In genomic region chr9:57269384-57269783, GRCm38 (mm10) we compare ENCODE assay signal across 33 mouse cellular contexts. TPM values are rescaled to one million over a fixed set of nuclear protein-coding genes. Genes with fewer than 3 reads are reported as not detected.
DNase-seq lines count a peak whose midpoint lies in the region; ATAC-seq and TF ChIP-seq lines count a peak whose summit lies in the region.
"Had no signal": no experiment of that assay in that cellular context is flagged by ENCODE, and none has a peak within 500 bp of the region (broad histone marks: within the 10 kb centered on the region; RNA-seq: fewer than 3 reads in every experiment).

No protein-coding gene starts in this region.

- no peaks in the 10 kb centered on the region for H3K36me3 ChIP-seq in forebrain, embryonic 10.5 days (replicated peaks)
- H3K36me3 ChIP-seq in forebrain, embryonic 16.5 days (ENCODE audit: control insufficient read depth, insufficient read depth): no peaks in the 10 kb centered on the region
- H3K36me3 ChIP-seq in hindbrain, postnatal 0 days (ENCODE audit: insufficient read depth, low read length): no peaks in the 10 kb centered on the region
- no peaks in the 10 kb centered on the region for H3K36me3 ChIP-seq in hindbrain, embryonic 10.5 days
- no peaks in the 10 kb centered on the region for H3K36me3 ChIP-seq in kidney, embryonic 16.5 days (ENCODE audit: insufficient read depth, low read length)
- H3K36me3 ChIP-seq: G1E; heart, embryonic 13.5 days; intestine, embryonic 15.5 days; liver, embryonic 13.5 days had no signal

- H3K27ac ChIP-seq in forebrain, embryonic 10.5 days: peak overlapping the region; percentile 68
- H3K27ac ChIP-seq in forebrain, embryonic 16.5 days (ENCODE audit: low read length): no peak overlapping the region
- no peak overlapping the region for H3K27ac ChIP-seq in hindbrain, postnatal 0 days
- H3K27ac ChIP-seq in hindbrain, embryonic 10.5 days: no peak overlapping the region
- no peak overlapping the region for H3K27ac ChIP-seq in kidney, embryonic 16.5 days (ENCODE audit: low read length)
- H3K27ac ChIP-seq: heart, adult 2 months; heart, embryonic 13.5 days; intestine, embryonic 15.5 days had no signal

- TF ChIP-seq CTCF in hindbrain, postnatal 0 days (IDR thresholded peaks at IDR 0.05; ENCODE audit: low read depth): no peak

- H3K4me2 ChIP-seq in forebrain, embryonic 16.5 days (ENCODE audit: low read length): no peak overlapping the region
- H3K4me2 ChIP-seq in hindbrain, postnatal 0 days (ENCODE audit: low read depth, low read length): no peak overlapping the region
- no peak overlapping the region for H3K4me2 ChIP-seq in kidney, embryonic 16.5 days (replicated peaks; ENCODE audit: low read depth, low read length)
- H3K4me2 ChIP-seq: heart, embryonic 13.5 days; intestine, embryonic 15.5 days; liver, embryonic 13.5 days had no signal

- WGBS in forebrain, embryonic 10.5 days: 39% methylated on average over 1 of the region's 1 CpGs
- 24% methylated on average over 1 of the region's 1 CpGs for WGBS in forebrain, embryonic 16.5 days
- 74% methylated on average over 1 of the region's 1 CpGs for WGBS in hindbrain, postnatal 0 days
- 23% methylated on average over 1 of the region's 1 CpGs for WGBS in hindbrain, embryonic 10.5 days
- whole genome bisulfite sequencing in kidney, embryonic 16.5 days: 50% methylated on average over 1 of the region's 1 CpGs

- DNase-seq in forebrain, embryonic 10.5 days (ENCODE audit: extremely low spot score, low spot score): no peak
- no peak for DNase-seq in hindbrain, postnatal 0 days (ENCODE audit: low spot score)
- no peak for DNase-seq in hindbrain, embryonic 10.5 days (ENCODE audit: low spot score)
- peak; percentile 34 for DNase-seq in testis, postnatal 10 days (ENCODE audit: low spot score)
- no peak for DNase-seq in testis, postnatal 14 days (ENCODE audit: low spot score)
- DNase-seq: adrenal gland, adult 8-10 months; cerebellum, adult 2 months; cerebellum, postnatal 14 days; heart, adult 2 months; heart, postnatal 10 days; kidney, adult 8-10 months; kidney, postnatal 10 days; layer of hippocampus, postnatal 36 days; left cerebral cortex, postnatal 4 days; liver, embryonic 13.5 days; lung, adult 2 months had no signal

- no peaks in the 10 kb centered on the region for H3K9me3 ChIP-seq in forebrain, embryonic 10.5 days
- H3K9me3 ChIP-seq in forebrain, embryonic 16.5 days (ENCODE audit: control insufficient read depth, low read length): no peaks in the 10 kb centered on the region
- no peaks in the 10 kb centered on the region for H3K9me3 ChIP-seq in hindbrain, postnatal 0 days (ENCODE audit: low read length)
- no peaks in the 10 kb centered on the region for H3K9me3 ChIP-seq in hindbrain, embryonic 10.5 days
- H3K9me3 ChIP-seq in kidney, embryonic 16.5 days (ENCODE audit: low read length): no peaks in the 10 kb centered on the region
- H3K9me3 ChIP-seq: G1E; heart, embryonic 13.5 days; intestine, embryonic 15.5 days; liver, embryonic 13.5 days had no signal

- ATAC-seq in forebrain, embryonic 16.5 days: no peak
- ATAC-seq in hindbrain, postnatal 0 days: peak; percentile 27; the same call in 1 of the 2 replicates
- no peak for ATAC-seq in kidney, embryonic 16.5 days (ENCODE audit: low FRiP score, low TSS enrichment)
- ATAC-seq: hindbrain, embryonic 16.5 days; intestine, embryonic 15.5 days had no signal

- peaks cover 91% of the 10 kb centered on the region for H3K4me1 ChIP-seq in forebrain, embryonic 10.5 days
- peaks cover 14% of the 10 kb centered on the region for H3K4me1 ChIP-seq in forebrain, embryonic 16.5 days (replicated peaks; ENCODE audit: control insufficient read depth, insufficient read depth, low read length)
- peaks cover 5% of the 10 kb centered on the region; the same call in 1 of the 2 replicates for H3K4me1 ChIP-seq in hindbrain, postnatal 0 days (ENCODE audit: insufficient read depth, low read length)
- peaks cover 85% of the 10 kb centered on the region for H3K4me1 ChIP-seq in hindbrain, embryonic 10.5 days (replicated peaks)
- peaks cover 29% of the 10 kb centered on the region for H3K4me1 ChIP-seq in kidney, embryonic 16.5 days (ENCODE audit: insufficient read depth, low read length)

- peaks cover 46% of the 10 kb centered on the region for H3K27me3 ChIP-seq in forebrain, embryonic 10.5 days (ENCODE audit: poor library complexity, severe bottlenecking)
- no peaks in the 10 kb centered on the region for H3K27me3 ChIP-seq in forebrain, embryonic 16.5 days (replicated peaks; ENCODE audit: control insufficient read depth, insufficient read depth, low read length)
- H3K27me3 ChIP-seq in hindbrain, postnatal 0 days (ENCODE audit: insufficient read depth, low read length): no peaks in the 10 kb centered on the region
- peaks cover 37% of the 10 kb centered on the region for H3K27me3 ChIP-seq in hindbrain, embryonic 10.5 days (ENCODE audit: insufficient read depth, poor library complexity, severe bottlenecking)
- no peaks in the 10 kb centered on the region for H3K27me3 ChIP-seq in kidney, embryonic 16.5 days (ENCODE audit: insufficient read depth, low read length)
- H3K27me3 ChIP-seq: intestine, embryonic 15.5 days had no signal

- H3K4me3 ChIP-seq in forebrain, embryonic 10.5 days: no peak overlapping the region
- no peak overlapping the region for H3K4me3 ChIP-seq in forebrain, embryonic 16.5 days (replicated peaks; ENCODE audit: low read length)
- no peak overlapping the region for H3K4me3 ChIP-seq in hindbrain, postnatal 0 days (ENCODE audit: low read length)
- H3K4me3 ChIP-seq in hindbrain, embryonic 10.5 days: no peak overlapping the region
- H3K4me3 ChIP-seq in kidney, embryonic 16.5 days (ENCODE audit: low read length): no peak overlapping the region
- H3K4me3 ChIP-seq: heart, adult 2 months; heart, embryonic 13.5 days; intestine, embryonic 15.5 days; liver, embryonic 13.5 days had no signal

- no peak overlapping the region for H3K9ac ChIP-seq in forebrain, embryonic 16.5 days (replicated peaks; ENCODE audit: low read depth, low read length)
- H3K9ac ChIP-seq in hindbrain, postnatal 0 days (replicated peaks; ENCODE audit: low read length): no peak overlapping the region
- no peak overlapping the region for H3K9ac ChIP-seq in kidney, embryonic 16.5 days (replicated peaks; ENCODE audit: low read length)
- H3K9ac ChIP-seq: heart, embryonic 13.5 days; intestine, embryonic 15.5 days; liver, embryonic 13.5 days had no signal

RNA-seq across cellular contexts. Expression of gene 1700017B05Rik, which starts 7.0 kb away (rescaled TPM):
- 14.8 and 15.6 TPM in 2 replicates for polyA plus RNA-seq in forebrain, embryonic 10.5 days (2016; fragmentation: Nextera tagmentation; extraction: Ambion mirVana)
- 4.7 and 5.6 TPM in 2 replicates for polyA plus RNA-seq in forebrain, embryonic 16.5 days (2015; fragmentation: Nextera tagmentation; extraction: Ambion mirVana)
- 10.6 and 14.7 TPM in 2 replicates for total RNA-seq in hindbrain, postnatal 0 days (2014; rRNA removed)
- 5.2 and 5.3 TPM in 2 replicates for polyA plus RNA-seq in hindbrain, postnatal 0 days (2015; fragmentation: Nextera tagmentation; extraction: Ambion mirVana)
- polyA plus RNA-seq in hindbrain, embryonic 10.5 days (2016; fragmentation: Nextera tagmentation; extraction: Ambion mirVana): 9.5 and 10.9 TPM in 2 replicates
- 23.0 and 26.3 TPM in 2 replicates for polyA plus RNA-seq in kidney, embryonic 16.5 days (2015; fragmentation: Nextera tagmentation; extraction: Ambion mirVana)

RNA-seq across cellular contexts. Expression of gene Trcg1, which starts 33.0 kb away (rescaled TPM):
- polyA plus RNA-seq in forebrain, embryonic 10.5 days (2016; fragmentation: Nextera tagmentation; extraction: Ambion mirVana): 0.05 TPM in 1 of 2 replicates, not detected in the other
- polyA plus RNA-seq in forebrain, embryonic 16.5 days (2015; fragmentation: Nextera tagmentation; extraction: Ambion mirVana): not detected in 2 replicates
- total RNA-seq in hindbrain, postnatal 0 days (2014; rRNA removed): not detected in 2 replicates
- not detected in 2 replicates for polyA plus RNA-seq in hindbrain, postnatal 0 days (2015; fragmentation: Nextera tagmentation; extraction: Ambion mirVana)
- not detected in 2 replicates for polyA plus RNA-seq in hindbrain, embryonic 10.5 days (2016; fragmentation: Nextera tagmentation; extraction: Ambion mirVana)
- polyA plus RNA-seq in kidney, embryonic 16.5 days (2015; fragmentation: Nextera tagmentation; extraction: Ambion mirVana): not detected in 2 replicates
- total RNA-seq: adrenal gland, adult 8-10 months; adrenal gland, postnatal 4 days; gastrocnemius, adult 18-20 months; gastrocnemius, postnatal 4 days; heart, adult 2 months; heart, postnatal 10 days; layer of hippocampus, postnatal 36 days; left cerebral cortex, postnatal 4 days; megakaryocyte progenitor cell, adult 5-6 weeks; monocyte, adult 5-6 weeks had no signal
- polyA plus RNA-seq: cerebellum, adult 2 months; cortical plate, adult 2 months; frontal cortex, adult 2 months; G1E; heart, adult 2 months; hindbrain, embryonic 11.5 days; intestine, embryonic 15.5 days; large intestine, adult 2 months; limb, embryonic 14.5 days; liver, embryonic 13.5 days; lung, adult 2 months; neural tube, embryonic 14.5 days had no signal
